Mouse (Mus musculus) heart, postnatal 0 days (tissue): ENCODE data around the gene Ilk. TPM values are rescaled to one million over a fixed set of nuclear protein-coding genes. Genes with fewer than 3 reads are reported as not detected.
"Not testable (repeated sequence)": the region's sequence is repeated elsewhere in the genome, so short reads cannot be mapped to it uniquely, and the experiment has no call there.

Experiments used
- ATAC-seq: fragments of 200-750 bp; cut with Nextera tagmentation; 2 replicates; pipeline ENCODE4 v1.8.0; 2017; ENCODE audit warnings: low read depth, moderate number of reproducible peaks, moderate library complexity; ENCODE audit not compliant: insufficient read depth
- DNase-seq: peaks from one replicate; pipeline ENCODE4 v3.0.0-alpha.2; 2016; ENCODE audit warnings: low spot score
- H3K27ac ChIP-seq: fragments of 300-500 bp; sonication (generic); 2 replicates; pipeline ENCODE4 v1.5.1; 2014; ENCODE audit warnings: low read depth, mild to moderate bottlenecking
- H3K27me3 ChIP-seq: fragments of 300-500 bp; sonication (generic); 2 replicates; pipeline ENCODE4 v1.6.1; 2014; ENCODE audit warnings: low read length, mixed read lengths; ENCODE audit not compliant: control insufficient read depth, insufficient read depth
- H3K36me3 ChIP-seq: fragments of 300-500 bp; sonication (generic); replicated peaks from 2 replicates; pipeline ENCODE4 v1.6.1; 2014; ENCODE audit warnings: low read length, mixed read lengths; ENCODE audit not compliant: control insufficient read depth, insufficient read depth
- H3K4me1 ChIP-seq: fragments of 300-500 bp; sonication (generic); 2 replicates; pipeline ENCODE4 v1.6.1; 2014; ENCODE audit warnings: antibody characterized with exemption; ENCODE audit not compliant: control insufficient read depth, insufficient read depth
- H3K4me2 ChIP-seq: fragments of 300-500 bp; sonication (generic); 2 replicates; pipeline ENCODE4 v1.6.1; 2014; ENCODE audit warnings: low read depth, mild to moderate bottlenecking, low read length, moderate library complexity
- H3K4me3 ChIP-seq: fragments of 300-500 bp; sonication (generic); 2 replicates; pipeline ENCODE4 v1.5.1; 2014; ENCODE audit warnings: low read depth, low read length
- H3K9ac ChIP-seq: fragments of 300-500 bp; sonication (generic); replicated peaks from 2 replicates; pipeline ENCODE4 v1.6.1; 2014; ENCODE audit warnings: low read depth, low read length, mixed read lengths
- H3K9me3 ChIP-seq: fragments of 300-500 bp; sonication (generic); replicated peaks from 2 replicates; pipeline ENCODE4 v1.6.1; 2016; ENCODE audit warnings: low read length; ENCODE audit not compliant: control insufficient read depth
- CTCF ChIP-seq: IDR thresholded peaks from 2 replicates; pipeline ENCODE4 v1.5.1; 2016; ENCODE audit warnings: antibody characterized with exemption, control low read depth, low read depth
- EP300 ChIP-seq: IDR thresholded peaks from 2 replicates; pipeline ENCODE4 v1.6.1; 2016; ENCODE audit warnings: antibody characterized with exemption, low read depth
- WGBS: fragments of 180-500 bp; shearing (Covaris S2); extraction: QIAGEN DNeasy Blood & Tissue Kit; methylation state at CpG from one replicate; pipeline ENCODE4 v1.1.7; 2014; 5-methylcytosine and 5-hydroxymethylcytosine counted together
- polyA plus RNA-seq: library from polyadenylated mRNA; unstranded; fragments of >200 nt; fragmentation: Nextera tagmentation; extraction: Ambion mirVana; gene quantifications from 2 replicates; pipeline ENCODE4 v1.2.1, GENCODE M21; 2015
- total RNA-seq: library from RNA; depleted of rRNA; stranded (reverse); fragments of >200 nt; gene quantifications from 2 replicates; pipeline ENCODE4 v1.2.3, GENCODE M21; 2014; ENCODE audit warnings: low replicate concordance

Ilk gene
- total and polyA plus RNA-seq, 2 experiments from 2014 or later, result 228 to 276 TPM

GRCm38 (mm10) chr7:105738948-105739347 lies 2.6 kb downstream of the Ilk start:
- peak overlapping the region; percentile 93; the same call in 1 of the 2 replicates for H3K9ac ChIP-seq
- TF ChIP-seq EP300, result no peak
- peak; percentile 9; the same call in 1 of the 2 replicates for TF ChIP-seq CTCF
- H3K36me3 ChIP-seq, result peaks cover 47% of the 10 kb centered on the region
- H3K4me3 ChIP-seq, result peak overlapping the region; percentile 73
- peak; percentile 73 for ATAC-seq
- whole genome bisulfite sequencing, result 8% methylated on average over 3 of the region's 3 CpGs
- peak overlapping the region; percentile 97 for H3K4me2 ChIP-seq
- DNase-seq, result peak; percentile 92
- H3K9me3 ChIP-seq, result no peaks in the 10 kb centered on the region
- H3K27me3 ChIP-seq, result no peaks in the 10 kb centered on the region
- peak overlapping the region; percentile 91 for H3K27ac ChIP-seq
- H3K4me1 ChIP-seq, result peaks cover 24% of the 10 kb centered on the region

GRCm38 (mm10) chr7:105740089-105740795 lies 3.9 kb downstream of the Ilk start:
- ATAC-seq (no peak), DNase-seq (no peak)
- no peak overlapping the region for H3K4me2 ChIP-seq
- H3K9me3 ChIP-seq, result no peaks in the 10 kb centered on the region
- H3K27me3 ChIP-seq, result no peaks in the 10 kb centered on the region
- H3K27ac ChIP-seq, result peak overlapping the region; percentile 91
- H3K4me3 ChIP-seq, result no peak overlapping the region
- peaks cover 20% of the 10 kb centered on the region for H3K4me1 ChIP-seq
- H3K36me3 ChIP-seq, result peaks cover 38% of the 10 kb centered on the region
- TF ChIP-seq CTCF (no peak), EP300 (no peak)
- peak overlapping the region; percentile 23; the same call in 1 of the 2 replicates for H3K9ac ChIP-seq
- 89% methylated on average over 13 of the region's 13 CpGs for WGBS

- no peak overlapping the region for H3K27ac ChIP-seq
- H3K27me3 ChIP-seq, result no peaks in the 10 kb centered on the region
- no peak overlapping the region for H3K4me2 ChIP-seq
- H3K4me1 ChIP-seq, result peaks cover 19% of the 10 kb centered on the region
- DNase-seq (no peak), ATAC-seq (no peak)
- no peak overlapping the region for H3K9ac ChIP-seq
- 87% methylated on average over 6 of the region's 6 CpGs for WGBS
- no peak for TF ChIP-seq CTCF
- no peak for TF ChIP-seq EP300
- H3K36me3 ChIP-seq, result peaks cover 38% of the 10 kb centered on the region
- no peak overlapping the region for H3K4me3 ChIP-seq
- no peaks in the 10 kb centered on the region for H3K9me3 ChIP-seq
Observed at GRCm38 (mm10) chr7:105740851-105741250, 4.5 kb downstream of the Ilk start.

GRCm38 (mm10) chr7:105741978-105742377 lies 5.6 kb downstream of the Ilk start:
- Histone ChIP-seq H3K9me3 (no peaks in the 10 kb centered on the region), H3K36me3 (peaks cover 47% of the 10 kb centered on the region), H3K4me2 (no peak overlapping the region), H3K4me3 (no peak overlapping the region), H3K9ac (no peak overlapping the region), H3K4me1 (peaks cover 19% of the 10 kb centered on the region), H3K27me3 (no peaks in the 10 kb centered on the region), H3K27ac (no peak overlapping the region)
- TF ChIP-seq CTCF, result no peak
- TF ChIP-seq EP300, result no peak
- ATAC-seq (no peak), DNase-seq (no peak)
- WGBS, result 90% methylated on average over 9 of the region's 9 CpGs

GRCm38 (mm10) chr7:105742539-105743215 lies 6.3 kb downstream of the Ilk start:
- H3K4me1 ChIP-seq, result peaks cover 19% of the 10 kb centered on the region
- ATAC-seq, H3K4me3 ChIP-seq, H3K27ac ChIP-seq, DNase-seq, H3K27me3 ChIP-seq, H3K9me3 ChIP-seq, H3K9ac ChIP-seq: not testable (repeated sequence)
- peaks cover 47% of the 10 kb centered on the region for H3K36me3 ChIP-seq
- 78% methylated on average over 7 of the region's 7 CpGs for WGBS
- H3K4me2 ChIP-seq, result 0 out of 2 replicates have a peak overlapping the region, but pooled peaks have one; percentile 70

- Histone ChIP-seq H3K4me1 (peaks cover 15% of the 10 kb centered on the region), H3K9ac (peak overlapping the region; percentile 83), H3K4me3 (peak overlapping the region; percentile 80), H3K27ac (peak overlapping the region; percentile 73), H3K36me3 (peaks cover 51% of the 10 kb centered on the region), H3K4me2 (peak overlapping the region; percentile 70)
- H3K9me3 ChIP-seq, ATAC-seq, DNase-seq, H3K27me3 ChIP-seq: not testable (repeated sequence)
- WGBS, result 31% methylated on average over 20 of the region's 20 CpGs
Observed at GRCm38 (mm10) chr7:105743246-105743925, 7.0 kb downstream of the Ilk start.
